Mouse (Mus musculus): Measurements from ENCODE around the gene B3glct.

GRCm38 (mm10) chr5:149642783-149643509 is 35.1 kb upstream of the B3glct start:
- TF ChIP-seq GATA1 (IDR thresholded peaks at IDR 0.05; ENCODE audit: low read length) (no peak), TAL1 (IDR thresholded peaks at IDR 0.05; ENCODE audit: low read length) (no peak)
